Mouse (Mus musculus) adrenal gland (tissue): Measurements from ENCODE around the gene Olfr558.

Source experiments
- intact Hi-C: fragments of 180-260 bp; cut with DNase I; formaldehyde crosslinking; loops from one replicate; pipeline ENCODE4 v1.15.1; 2025
- long read RNA-seq, 2 experiments: library from polyadenylated mRNA; unstranded; transcript quantifications; one replicate each; pipeline ENCODE4 v2.0.0; 2020; ENCODE audit warnings: borderline replicate concordance in 1 of 2; ENCODE audit not compliant: insufficient replicate concordance in 1 of 2

Gene Olfr558
- long read RNA-seq, experiment 1 = 0 reads
- long read RNA-seq, experiment 2 = 0 reads

GRCm38 (mm10) chr7:102701915-102702314, at the start of gene Olfr558:
TSS of gene Olfr558 (plus strand) at chr7:102702215.
- intact Hi-C loops = no loop called here

GRCm38 (mm10) chr7:102658523-102658922, 43.5 kb upstream of the Olfr558 start, which contains the start of gene Olfr555:
TSS of gene Olfr555 (plus strand) at chr7:102658823.
- intact Hi-C loops = no loop called here

DNA sequence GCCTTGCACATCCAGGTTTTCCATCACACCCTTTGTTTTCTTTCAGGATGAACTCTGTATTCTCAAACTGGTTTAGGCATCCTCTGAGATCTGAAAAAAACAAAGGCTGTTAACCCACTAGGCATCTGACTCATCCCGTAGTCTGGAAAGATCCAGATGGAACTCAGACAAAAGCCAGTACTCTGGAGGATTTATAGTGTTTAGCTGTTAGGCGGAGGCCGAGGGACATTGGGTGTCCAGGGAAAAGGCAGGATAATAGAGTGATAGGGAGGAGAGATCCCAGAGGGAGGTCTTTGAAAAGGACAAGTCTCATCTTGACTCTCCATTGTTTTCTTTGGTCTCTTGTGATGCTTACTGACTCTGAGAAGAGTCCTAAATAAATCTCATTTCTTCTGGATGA, 37.4 kb upstream of the Olfr558 start, which contains the start of gene Olfr556:
TSS of gene Olfr556 (plus strand) at position 301 of the 400 bp plus-strand sequence.
- intact Hi-C loops = no loop called here

GRCm38 (mm10) chr7:102665378-102665777, 36.6 kb upstream of the Olfr558 start:
- intact Hi-C loops = loop anchor here (5.0 kb wide), 1 partner anchor 252 kb away; the partner anchor contains the start of gene Olfr571

GRCm38 (mm10) chr7:102676225-102676624, 25.8 kb upstream of the Olfr558 start:
- intact Hi-C loops = no loop called here

GRCm38 (mm10) chr7:102681916-102682315, 20.1 kb upstream of the Olfr558 start:
- intact Hi-C loops = no loop called here

DNA sequence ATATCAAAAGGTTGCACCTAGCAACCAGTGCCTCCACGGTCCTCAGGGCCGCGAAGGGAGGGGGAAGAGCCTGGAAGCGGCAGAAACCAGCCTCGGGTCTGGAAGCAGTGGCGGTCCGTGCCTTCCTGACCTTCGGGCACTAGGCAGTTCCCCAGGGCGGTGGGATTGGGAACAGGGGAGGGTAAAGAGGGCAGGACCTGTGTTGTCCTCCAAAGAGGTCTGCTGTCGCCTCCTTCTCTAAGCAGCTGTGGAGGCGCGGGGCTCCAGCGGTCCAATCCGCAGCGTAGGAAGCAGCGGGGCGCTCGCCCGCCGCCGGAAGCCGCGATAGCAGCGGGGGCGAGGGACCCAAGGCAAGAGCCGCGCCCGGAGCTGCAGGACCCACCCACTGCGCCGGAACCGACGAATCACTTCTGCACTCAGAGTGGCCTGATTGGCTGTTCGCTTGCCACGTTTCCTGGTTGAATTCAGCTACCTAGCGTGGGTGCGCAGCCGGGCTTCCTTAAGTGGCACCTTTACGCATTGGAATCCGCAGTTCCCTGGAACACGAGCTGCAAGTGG, 15.0 kb upstream of the Olfr558 start, which contains the start of gene Trim68:
TSS of gene Trim68 (minus strand) at position 384 of the 558 bp plus-strand sequence.
- intact Hi-C loops = no loop called here

- intact Hi-C loops = loop anchor here (5.0 kb wide), 1 partner anchor 222 kb away; the partner anchor contains the start of gene Olfr571
Observed at GRCm38 (mm10) chr7:102695358-102696125, 6.5 kb upstream of the Olfr558 start, which contains the start of gene Olfr557. TSS of gene Olfr557 (plus strand) at chr7:102695910.

- intact Hi-C loops = loop anchor here (5.0 kb wide), 1 partner anchor 219 kb away; the partner anchor contains the start of gene Olfr571
Observed at GRCm38 (mm10) chr7:102698461-102698860, 3.6 kb upstream of the Olfr558 start.

GRCm38 (mm10) chr7:102718970-102719369, 17.0 kb downstream of the Olfr558 start, which contains the start of gene Olfr33:
TSS of gene Olfr33 (minus strand) at chr7:102719070.
- intact Hi-C loops = no loop called here

DNA sequence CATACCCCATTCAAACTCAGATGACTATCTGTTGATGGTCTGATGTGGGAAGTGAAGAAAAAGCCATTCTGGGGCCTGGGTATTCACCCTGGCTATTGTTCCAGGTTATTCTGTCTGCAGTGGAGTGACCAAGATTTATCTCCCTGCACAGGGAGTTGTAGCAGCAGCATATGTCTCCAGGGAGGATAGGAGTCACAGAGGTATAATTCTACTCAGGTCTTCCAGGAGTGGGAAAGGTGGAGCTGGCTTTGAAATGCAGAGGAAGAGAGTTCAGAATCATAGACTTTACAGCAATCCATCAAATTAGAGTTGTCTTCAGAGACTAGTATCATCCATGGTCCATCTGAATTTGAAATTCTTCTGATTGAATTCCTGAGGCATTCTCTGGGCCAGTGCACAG, 25.4 kb downstream of the Olfr558 start, which contains the start of gene Olfr559:
TSS of gene Olfr559 (minus strand) at position 101 of the 400 bp plus-strand sequence.
- intact Hi-C loops = no loop called here

DNA sequence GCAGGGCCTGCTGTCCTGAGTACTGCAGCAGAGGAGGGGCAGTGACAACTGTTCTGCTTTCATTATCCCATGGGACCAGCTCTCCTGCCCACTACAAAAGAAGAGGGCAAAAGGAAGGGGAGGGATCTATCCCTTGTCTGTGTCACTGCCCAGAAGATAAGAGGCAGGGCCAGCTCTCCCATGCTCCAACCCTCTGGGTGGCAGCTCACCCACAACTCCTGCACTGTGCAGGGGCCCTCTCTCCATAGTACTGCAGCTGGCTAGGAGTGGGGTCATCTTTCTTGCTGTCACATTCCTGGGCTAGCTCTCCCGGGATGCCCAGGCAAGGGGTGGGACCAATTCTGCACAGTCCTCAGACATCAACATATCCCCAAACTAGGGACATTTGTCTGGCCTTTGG, 31.8 kb downstream of the Olfr558 start:
- intact Hi-C loops = no loop called here

GRCm38 (mm10) chr7:102737705-102738104, 35.7 kb downstream of the Olfr558 start:
- intact Hi-C loops = no loop called here

GRCm38 (mm10) chr7:102752086-102752485, 50.1 kb downstream of the Olfr558 start:
- intact Hi-C loops = no loop called here

GRCm38 (mm10) chr7:102759266-102759665, 57.3 kb downstream of the Olfr558 start, which contains the start of the genes Olfr560 and Olfr78:
TSS of gene Olfr560 (minus strand) at chr7:102759366.
TSS of gene Olfr78 (minus strand) at chr7:102759471.
- intact Hi-C loops = no loop called here
